Mouse (Mus musculus): ENCODE measurements around the gene Bik.

Bik gene

DNA sequence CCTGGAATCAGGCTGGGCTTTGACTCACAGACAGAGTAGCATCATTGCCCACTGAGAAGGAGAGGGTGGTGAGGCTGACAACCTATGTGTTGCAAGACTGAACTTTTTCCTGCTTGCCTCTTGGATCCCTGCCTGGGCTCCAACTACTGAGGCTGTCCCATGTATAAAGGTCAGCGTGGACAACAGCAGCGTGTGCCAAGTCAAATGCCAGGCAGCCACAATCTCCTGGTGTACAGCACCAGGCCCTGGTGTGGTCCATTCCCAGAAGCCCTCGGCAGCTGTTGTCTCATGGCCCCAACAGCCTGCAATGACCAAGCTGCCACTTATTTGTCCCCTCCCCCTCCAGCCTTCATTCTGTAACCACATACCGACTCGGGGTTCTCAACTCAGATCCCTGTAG, 45.0 kb downstream of the Bik start:
- Histone ChIP-seq H3K4me3 (replicated peaks; ENCODE audit: low read length) (no peak overlapping the region), H3K36me3 (ENCODE audit: insufficient read depth, low read length) (peaks cover 38% of the 10 kb centered on the region), H3K27me3 (ENCODE audit: insufficient read depth, low read length) (no peaks in the 10 kb centered on the region), H3K9me3 (ENCODE audit: low read length) (no peaks in the 10 kb centered on the region), H3K4me1 (replicated peaks; ENCODE audit: low read depth, low read length) (peaks cover 43% of the 10 kb centered on the region)
- TF ChIP-seq CTCF (conservative IDR thresholded peaks at IDR 0.05; ENCODE audit: low read length) (no peak), POU5F1 (IDR thresholded peaks at IDR 0.05; ENCODE audit: borderline replicate concordance, low read length) (no peak), NANOG (IDR thresholded peaks at IDR 0.05; ENCODE audit: borderline replicate concordance, low read length) (no peak)

DNA sequence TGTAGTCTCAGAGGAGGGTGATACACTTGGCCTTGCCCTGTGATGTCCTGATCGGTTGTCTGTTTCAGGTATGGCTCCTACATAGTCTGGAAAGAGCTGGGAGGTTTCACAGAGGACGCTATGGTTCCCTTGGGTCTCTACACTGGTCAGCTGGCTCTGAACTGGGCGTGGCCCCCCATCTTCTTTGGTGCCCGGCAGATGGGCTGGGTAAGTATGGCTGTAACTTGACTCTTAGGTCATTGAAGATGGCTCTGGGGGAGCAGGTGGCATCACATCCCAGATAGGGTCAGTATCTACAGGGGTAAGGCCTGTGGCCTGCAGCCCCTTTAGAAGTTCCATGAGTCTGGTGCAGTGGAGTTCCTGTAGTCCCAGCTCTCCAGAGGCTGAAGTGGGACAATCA, 45.5 kb downstream of the Bik start:
- Histone ChIP-seq H3K4me3 (replicated peaks; ENCODE audit: low read length) (no peak overlapping the region), H3K27me3 (ENCODE audit: insufficient read depth, low read length) (no peaks in the 10 kb centered on the region), H3K4me1 (replicated peaks; ENCODE audit: low read depth, low read length) (peaks cover 44% of the 10 kb centered on the region), H3K36me3 (ENCODE audit: insufficient read depth, low read length) (peaks cover 43% of the 10 kb centered on the region), H3K9me3 (ENCODE audit: low read length) (no peaks in the 10 kb centered on the region)
- TF ChIP-seq POU5F1 (IDR thresholded peaks at IDR 0.05; ENCODE audit: borderline replicate concordance, low read length) (no peak), CTCF (conservative IDR thresholded peaks at IDR 0.05; ENCODE audit: low read length) (no peak), NANOG (IDR thresholded peaks at IDR 0.05; ENCODE audit: borderline replicate concordance, low read length) (no peak)

DNA sequence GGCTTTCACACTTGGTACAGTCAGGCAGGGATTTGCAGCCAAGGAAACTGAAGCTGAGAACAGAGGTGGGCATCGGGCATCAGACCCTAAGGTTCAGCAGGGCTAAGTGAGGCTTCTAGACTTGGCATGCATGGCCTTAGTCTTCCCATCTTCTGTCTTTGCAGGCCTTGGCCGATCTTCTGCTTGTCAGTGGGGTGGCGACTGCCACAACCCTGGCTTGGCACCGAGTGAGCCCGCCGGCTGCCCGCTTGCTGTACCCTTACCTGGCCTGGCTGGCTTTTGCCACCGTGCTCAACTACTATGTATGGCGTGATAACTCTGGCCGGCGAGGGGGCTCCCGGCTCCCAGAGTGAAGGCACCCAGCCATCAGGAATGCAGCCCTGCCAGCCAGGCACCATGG, 46.9 kb downstream of the Bik start:
- Histone ChIP-seq H3K36me3 (ENCODE audit: insufficient read depth, low read length) (peaks cover 58% of the 10 kb centered on the region), H3K27me3 (ENCODE audit: insufficient read depth, low read length) (no peaks in the 10 kb centered on the region)

DNA sequence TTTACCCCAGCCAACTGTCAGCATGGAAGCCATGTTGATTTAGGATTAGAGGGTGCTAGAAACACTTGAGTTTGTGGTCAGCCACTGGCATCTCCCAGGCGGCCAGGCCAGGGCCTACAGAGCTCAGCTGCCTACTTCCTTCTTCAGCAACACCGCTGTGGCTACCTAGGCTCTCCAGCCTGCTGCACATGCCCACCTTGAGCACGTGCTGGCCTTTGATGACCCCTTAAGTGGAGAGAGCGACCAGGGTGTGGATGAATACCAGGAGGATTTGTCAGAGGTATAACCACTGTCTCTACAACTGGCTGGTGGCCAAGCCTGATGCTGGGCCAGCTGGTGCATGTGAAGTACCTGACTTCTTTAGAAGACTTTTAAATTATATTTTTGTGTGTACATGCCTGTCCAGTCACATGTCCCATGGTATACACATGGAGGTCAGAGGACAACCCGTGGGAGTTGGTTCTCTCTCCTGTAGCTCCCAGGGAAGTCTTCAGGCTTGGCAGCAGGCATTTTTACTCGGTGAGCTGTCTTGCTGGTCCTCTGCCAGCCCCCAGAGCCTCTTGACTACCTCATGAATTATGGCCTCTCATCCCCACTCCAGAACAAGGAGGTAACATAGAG, 48.2 kb downstream of the Bik start:
- Histone ChIP-seq H3K9me3 (ENCODE audit: low read length) (no peaks in the 10 kb centered on the region), H3K27me3 (ENCODE audit: insufficient read depth, low read length) (no peaks in the 10 kb centered on the region), H3K36me3 (ENCODE audit: insufficient read depth, low read length) (peaks cover 70% of the 10 kb centered on the region), H3K4me1 (replicated peaks; ENCODE audit: low read depth, low read length) (peaks cover 60% of the 10 kb centered on the region), H3K4me3 (replicated peaks; ENCODE audit: low read length) (no peak overlapping the region)
- TF ChIP-seq POU5F1 (IDR thresholded peaks at IDR 0.05; ENCODE audit: borderline replicate concordance, low read length) = no peak
- no peak for TF ChIP-seq NANOG (IDR thresholded peaks at IDR 0.05; ENCODE audit: borderline replicate concordance, low read length)
- no peak for TF ChIP-seq CTCF (conservative IDR thresholded peaks at IDR 0.05; ENCODE audit: low read length)

More for the DNA sequence above, 46.9 kb downstream of the Bik start:
- peaks cover 56% of the 10 kb centered on the region for H3K4me1 ChIP-seq (replicated peaks; ENCODE audit: low read depth, low read length)
- no peak overlapping the region for H3K4me3 ChIP-seq (replicated peaks; ENCODE audit: low read length)
- no peaks in the 10 kb centered on the region for H3K9me3 ChIP-seq (ENCODE audit: low read length)
- TF ChIP-seq NANOG (IDR thresholded peaks at IDR 0.05; ENCODE audit: borderline replicate concordance, low read length) (no peak), CTCF (conservative IDR thresholded peaks at IDR 0.05; ENCODE audit: low read length) (no peak), POU5F1 (IDR thresholded peaks at IDR 0.05; ENCODE audit: borderline replicate concordance, low read length) (no peak)

DNA sequence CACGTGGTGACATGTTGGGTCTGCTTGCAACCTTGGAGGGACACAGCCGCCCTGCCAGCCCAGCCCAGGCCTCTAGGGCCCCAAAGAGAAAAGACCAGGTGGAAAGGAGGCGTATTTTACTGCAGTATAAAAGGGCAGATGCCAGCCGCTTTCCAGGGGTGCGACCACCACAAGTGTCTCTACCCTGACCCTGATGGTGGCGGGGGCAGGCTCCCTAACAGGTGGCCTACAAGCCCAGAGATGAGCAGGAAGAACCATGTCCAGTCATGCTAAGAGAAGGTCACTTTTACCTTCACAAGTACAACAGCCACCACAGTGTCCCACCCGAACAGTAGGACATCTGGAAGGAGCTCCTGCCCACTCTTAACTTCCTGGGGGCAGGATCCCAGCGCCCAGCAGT, 48.9 kb downstream of the Bik start:
- H3K36me3 ChIP-seq (ENCODE audit: insufficient read depth, low read length) = peaks cover 77% of the 10 kb centered on the region
- peaks cover 55% of the 10 kb centered on the region for H3K4me1 ChIP-seq (replicated peaks; ENCODE audit: low read depth, low read length)
- no peaks in the 10 kb centered on the region for H3K27me3 ChIP-seq (ENCODE audit: insufficient read depth, low read length)
- TF ChIP-seq CTCF (conservative IDR thresholded peaks at IDR 0.05; ENCODE audit: low read length) (no peak), NANOG (IDR thresholded peaks at IDR 0.05; ENCODE audit: borderline replicate concordance, low read length) (no peak), POU5F1 (IDR thresholded peaks at IDR 0.05; ENCODE audit: borderline replicate concordance, low read length) (no peak)
- H3K9me3 ChIP-seq (ENCODE audit: low read length) = no peaks in the 10 kb centered on the region
- H3K4me3 ChIP-seq (replicated peaks; ENCODE audit: low read length) = no peak overlapping the region

DNA sequence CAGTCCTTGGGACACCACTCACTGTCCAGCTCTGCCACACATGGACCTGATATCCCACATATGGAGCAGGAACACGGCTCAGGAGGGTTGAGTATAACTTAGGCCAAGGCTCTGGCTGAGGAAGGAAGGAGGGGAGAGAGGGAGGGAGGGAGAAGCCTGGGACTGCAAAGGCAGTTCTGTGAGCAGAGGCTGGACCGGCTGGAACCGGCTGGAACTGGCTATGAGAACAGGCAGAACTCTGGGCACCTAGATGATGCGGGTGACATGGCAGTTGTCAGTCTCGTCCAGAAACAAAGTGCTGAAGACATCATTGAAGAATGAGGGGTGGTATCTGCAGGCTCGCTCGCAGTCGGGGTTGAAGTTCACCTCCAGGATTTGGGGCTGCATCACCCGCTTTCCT, 50.0 kb downstream of the Bik start:
- TF ChIP-seq CTCF (conservative IDR thresholded peaks at IDR 0.05; ENCODE audit: low read length) (no peak), POU5F1 (IDR thresholded peaks at IDR 0.05; ENCODE audit: borderline replicate concordance, low read length) (no peak), NANOG (IDR thresholded peaks at IDR 0.05; ENCODE audit: borderline replicate concordance, low read length) (no peak)
- no peak overlapping the region for H3K4me3 ChIP-seq (replicated peaks; ENCODE audit: low read length)

DNA sequence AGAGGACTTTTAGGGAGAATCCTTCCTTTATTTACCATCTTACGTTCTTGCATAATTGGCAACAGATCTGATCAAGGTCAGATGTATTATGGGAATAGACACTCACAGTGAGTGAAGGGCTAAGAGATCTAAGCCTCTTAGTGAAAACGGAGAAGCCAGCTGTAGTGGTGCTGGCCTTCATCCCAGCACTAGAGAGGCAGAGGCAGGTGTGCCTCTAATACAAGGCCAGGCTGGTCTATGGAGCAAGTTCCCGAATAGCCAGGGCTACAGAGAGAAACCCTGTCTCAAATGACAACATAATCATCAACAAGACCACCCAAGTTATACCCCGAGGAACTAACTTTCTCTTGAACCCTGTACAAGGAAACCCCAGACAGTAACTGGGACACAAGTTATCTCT, 56.3 kb downstream of the Bik start:
- Histone ChIP-seq H3K4me1 (replicated peaks; ENCODE audit: low read depth, low read length) (peaks cover 38% of the 10 kb centered on the region), H3K36me3 (ENCODE audit: insufficient read depth, low read length) (peaks cover 98% of the 10 kb centered on the region), H3K27me3 (ENCODE audit: insufficient read depth, low read length) (no peaks in the 10 kb centered on the region), H3K9me3 (ENCODE audit: low read length) (peaks cover 4% of the 10 kb centered on the region; the same call in 1 of the 2 replicates), H3K4me3 (replicated peaks; ENCODE audit: low read length) (no peak overlapping the region)
- TF ChIP-seq POU5F1 (IDR thresholded peaks at IDR 0.05; ENCODE audit: borderline replicate concordance, low read length) = no peak

More for the DNA sequence above, 50.0 kb downstream of the Bik start:
- Histone ChIP-seq H3K27me3 (ENCODE audit: insufficient read depth, low read length) (no peaks in the 10 kb centered on the region), H3K36me3 (ENCODE audit: insufficient read depth, low read length) (peaks cover 83% of the 10 kb centered on the region), H3K9me3 (ENCODE audit: low read length) (no peaks in the 10 kb centered on the region), H3K4me1 (replicated peaks; ENCODE audit: low read depth, low read length) (peaks cover 59% of the 10 kb centered on the region)

DNA sequence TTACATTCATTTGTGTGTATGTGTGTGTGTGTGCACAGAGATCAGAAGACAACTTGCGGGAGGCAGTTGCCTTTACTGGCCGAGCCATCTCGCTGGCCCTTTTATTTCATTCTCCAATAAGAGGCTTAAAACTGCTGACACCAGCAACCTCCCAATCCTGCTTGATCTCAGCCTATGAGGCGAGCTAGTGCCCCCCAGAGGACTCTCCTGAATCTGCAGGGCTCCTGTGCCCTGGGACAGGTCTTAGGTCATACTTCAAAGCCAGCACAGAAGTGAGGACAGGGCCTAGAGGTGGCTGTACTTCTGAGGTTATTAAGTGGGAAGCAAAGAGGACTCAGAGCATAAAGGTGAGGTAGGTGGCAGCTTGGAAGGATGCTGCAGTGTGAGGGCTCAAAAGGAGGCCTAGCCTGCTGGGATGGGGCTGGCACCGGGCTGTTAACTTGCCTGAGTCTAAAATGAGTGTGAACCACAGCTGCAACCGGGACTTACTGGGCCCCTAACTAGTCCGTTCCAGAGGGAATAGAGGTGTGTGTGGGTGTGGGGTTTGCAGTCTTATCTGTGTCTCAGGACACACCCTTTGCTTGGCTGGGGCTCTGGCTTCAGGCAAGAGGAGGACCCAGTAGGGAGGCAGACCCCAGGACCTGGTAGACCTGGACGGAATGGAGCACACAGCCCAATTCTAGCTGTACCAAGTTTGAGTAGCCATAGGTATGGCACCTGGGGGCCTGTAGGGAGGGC, 56.9 kb downstream of the Bik start:
- TF ChIP-seq POU5F1 (IDR thresholded peaks at IDR 0.05; ENCODE audit: borderline replicate concordance, low read length) = no peak
- peak; percentile 68 for TF ChIP-seq CTCF (conservative IDR thresholded peaks at IDR 0.05; ENCODE audit: low read length)
- peaks cover 4% of the 10 kb centered on the region; the same call in 1 of the 2 replicates for H3K9me3 ChIP-seq (ENCODE audit: low read length)
- H3K4me1 ChIP-seq (replicated peaks; ENCODE audit: low read depth, low read length) = peaks cover 32% of the 10 kb centered on the region
- H3K4me3 ChIP-seq (replicated peaks; ENCODE audit: low read length) = no peak overlapping the region
- no peaks in the 10 kb centered on the region for H3K27me3 ChIP-seq (ENCODE audit: insufficient read depth, low read length)
- H3K36me3 ChIP-seq (ENCODE audit: insufficient read depth, low read length) = peaks cover 98% of the 10 kb centered on the region

All from E14TG2a.4 (cell line).